Mouse (Mus musculus): Measurements from ENCODE around the gene Dll4.

- TF ChIP-seq USF1 (IDR thresholded peaks at IDR 0.05; ENCODE audit: low read depth) (no peak), CTCF (IDR thresholded peaks at IDR 0.05; ENCODE audit: control insufficient read depth, insufficient read depth, insufficient read length) (no peak), MYOG (IDR thresholded peaks at IDR 0.05; ENCODE audit: control insufficient read depth, extremely low read depth, insufficient read length) (no peak), MAX (IDR thresholded peaks at IDR 0.05) (no peak), MYOD1 (IDR thresholded peaks at IDR 0.05; ENCODE audit: control insufficient read depth, insufficient read length, low read depth) (no peak), CEBPB (IDR thresholded peaks at IDR 0.05; ENCODE audit: low read depth) (no peak)
These were observed 1.6 kb upstream of the Dll4 start for GRCm38 (mm10) chr2:119323866-119324575.
